Mouse (Mus musculus) cerebellum, postnatal 10 days (tissue): ENCODE data around the gene Sec23a.
"Not testable (repeated sequence)": the region's sequence is repeated elsewhere in the genome, so short reads cannot be mapped to it uniquely, and the experiment has no call there.

Experiments used
- DNase-seq, 2 experiments: peaks; one replicate each; pipeline ENCODE4 v3.0.0; 2021; ENCODE audit warnings: mixed read lengths in 2 of 2

The Sec23a gene

GRCm38 (mm10) chr12:58981178-58981661, 30.6 kb downstream of the Sec23a start:
- not testable (repeated sequence) for DNase-seq

GRCm38 (mm10) chr12:58976966-58977365, 34.9 kb downstream of the Sec23a start:
- no peak for DNase-seq

- DNase-seq: peak; percentile 25 to 44
These were observed 47.2 kb downstream of the Sec23a start for GRCm38 (mm10) chr12:58964583-58964982.

- DNase-seq: no peak
These were observed 51.0 kb downstream of the Sec23a start for GRCm38 (mm10) chr12:58960844-58961243.

- no peak for DNase-seq
These were observed 55.2 kb downstream of the Sec23a start for GRCm38 (mm10) chr12:58956624-58957023.

GRCm38 (mm10) chr12:58956162-58956561, 55.7 kb downstream of the Sec23a start:
- peak in 1 of 2 experiments; percentile 2 for DNase-seq

- no peak for DNase-seq
These were observed 63.9 kb downstream of the Sec23a start for GRCm38 (mm10) chr12:58947879-58948278.

- peak; percentile 67 to 76 for DNase-seq
These were observed 64.6 kb downstream of the Sec23a start for GRCm38 (mm10) chr12:58947231-58947630.

GRCm38 (mm10) chr12:58942544-58942943, 69.3 kb downstream of the Sec23a start:
- DNase-seq: no peak

GRCm38 (mm10) chr12:58934580-58934979, 77.2 kb downstream of the Sec23a start:
- DNase-seq: no peak

GRCm38 (mm10) chr12:58924996-58925395, 86.8 kb downstream of the Sec23a start:
- DNase-seq: no peak

- peak; percentile 56 to 57 for DNase-seq
These were observed 87.8 kb downstream of the Sec23a start for GRCm38 (mm10) chr12:58924025-58924424.

- no peak for DNase-seq
These were observed 91.0 kb downstream of the Sec23a start for GRCm38 (mm10) chr12:58920775-58921174.

GRCm38 (mm10) chr12:58919516-58919915, 92.3 kb downstream of the Sec23a start:
- no peak for DNase-seq

- DNase-seq: peak in 1 of 2 experiments; percentile 4
These were observed 102.0 kb downstream of the Sec23a start for GRCm38 (mm10) chr12:58909826-58910225.
